Mouse (Mus musculus) A20 (cell line): ENCODE measurements around the gene Chdh.
A peak's percentile ranks its signal among the peaks of the same experiment; 100 is the strongest.

Experiments used
- DNase-seq: peaks from one replicate; pipeline ENCODE4 v3.0.0-alpha.2; 2011; ENCODE audit warnings: low read depth, low spot score

The Chdh gene

GRCm38 (mm10) chr14:30011886-30012560, 3.2 kb downstream of the Chdh start:
- no peak for DNase-seq

- DNase-seq = no peak
These were observed 5.7 kb downstream of the Chdh start for GRCm38 (mm10) chr14:30014487-30014886.

- peak; percentile 30 for DNase-seq
These were observed 6.2 kb downstream of the Chdh start for GRCm38 (mm10) chr14:30015008-30015407.

- no peak for DNase-seq
These were observed 7.8 kb downstream of the Chdh start for GRCm38 (mm10) chr14:30016666-30017065.

GRCm38 (mm10) chr14:30017794-30018462, 9.1 kb downstream of the Chdh start:
- no peak for DNase-seq

- DNase-seq = no peak
These were observed 9.6 kb downstream of the Chdh start for GRCm38 (mm10) chr14:30018463-30018801.

GRCm38 (mm10) chr14:30018846-30019245, 10.0 kb downstream of the Chdh start:
- no peak for DNase-seq

GRCm38 (mm10) chr14:30019375-30019774, 10.6 kb downstream of the Chdh start:
- no peak for DNase-seq

GRCm38 (mm10) chr14:30019792-30020575, 11.2 kb downstream of the Chdh start:
- no peak for DNase-seq

GRCm38 (mm10) chr14:30022471-30022870, 13.6 kb downstream of the Chdh start:
- no peak for DNase-seq

- no peak for DNase-seq
These were observed 15.6 kb downstream of the Chdh start for GRCm38 (mm10) chr14:30024387-30024786.

GRCm38 (mm10) chr14:30027378-30027777, 18.6 kb downstream of the Chdh start:
- DNase-seq = peak; percentile 58

GRCm38 (mm10) chr14:30033405-30033804, 24.6 kb downstream of the Chdh start:
- no peak for DNase-seq

- DNase-seq = no peak
These were observed 29.6 kb downstream of the Chdh start for GRCm38 (mm10) chr14:30038431-30038830.

GRCm38 (mm10) chr14:30039413-30039812, 30.6 kb downstream of the Chdh start:
- DNase-seq = no peak

GRCm38 (mm10) chr14:30041836-30042235, 33.0 kb downstream of the Chdh start:
- DNase-seq = no peak

GRCm38 (mm10) chr14:30043356-30043940, 34.6 kb downstream of the Chdh start:
- no peak for DNase-seq

GRCm38 (mm10) chr14:30045239-30045638, 36.4 kb downstream of the Chdh start:
- no peak for DNase-seq

GRCm38 (mm10) chr14:30045704-30046220, 36.9 kb downstream of the Chdh start:
- DNase-seq = no peak

- DNase-seq = no peak
These were observed 38.2 kb downstream of the Chdh start for GRCm38 (mm10) chr14:30046976-30047375.

- DNase-seq = peak; percentile 34
These were observed 39.2 kb downstream of the Chdh start for GRCm38 (mm10) chr14:30048049-30048448.

- DNase-seq = no peak
These were observed 41.5 kb downstream of the Chdh start for GRCm38 (mm10) chr14:30050280-30050679.
